Mouse (Mus musculus) liver, embryonic 16.5 days (tissue): Measurements from ENCODE around the gene Cldn15. TPM values are rescaled to one million over a fixed set of nuclear protein-coding genes. Genes with fewer than 3 reads are reported as not detected.

Source experiments
- ATAC-seq: fragments of 200-750 bp; cut with Nextera tagmentation; 2 replicates; pipeline ENCODE4 v1.8.0; 2017; ENCODE audit warnings: low read depth, mild to moderate bottlenecking, moderate number of reproducible peaks, moderate library complexity
- H3K27ac ChIP-seq: fragments of 300-500 bp; sonication (generic); 2 replicates; pipeline ENCODE4 v1.5.1; 2014; ENCODE audit warnings: mild to moderate bottlenecking, low read length
- H3K27me3 ChIP-seq: fragments of 300-500 bp; sonication (generic); 2 replicates; pipeline ENCODE4 v1.6.1; 2014; ENCODE audit warnings: low read depth, low read length, mixed read lengths; ENCODE audit not compliant: control insufficient read depth, insufficient read depth
- H3K36me3 ChIP-seq: fragments of 300-500 bp; sonication (generic); 2 replicates; pipeline ENCODE4 v1.6.1; 2014; ENCODE audit warnings: mild to moderate bottlenecking; ENCODE audit not compliant: control insufficient read depth, insufficient read depth
- H3K4me1 ChIP-seq: fragments of 300-500 bp; sonication (generic); 2 replicates; pipeline ENCODE4 v1.6.1; 2014; ENCODE audit warnings: low read depth, low read length, mixed read lengths; ENCODE audit not compliant: control insufficient read depth
- H3K4me2 ChIP-seq: fragments of 300-500 bp; sonication (generic); 2 replicates; pipeline ENCODE4 v1.6.1; 2014; ENCODE audit warnings: low read depth, low read length, mixed read lengths
- H3K4me3 ChIP-seq: fragments of 300-500 bp; sonication (generic); 2 replicates; pipeline ENCODE4 v1.5.1; 2014; ENCODE audit warnings: low read depth, mild to moderate bottlenecking, low read length
- H3K9ac ChIP-seq: fragments of 300-500 bp; sonication (generic); 2 replicates; pipeline ENCODE4 v1.6.1; 2014; ENCODE audit warnings: low read depth, low read length
- H3K9me3 ChIP-seq: fragments of 300-500 bp; sonication (generic); replicated peaks from 2 replicates; pipeline ENCODE4 v1.6.1; 2016; ENCODE audit warnings: low read length; ENCODE audit not compliant: control insufficient read depth
- WGBS: fragments of 180-500 bp; shearing (Covaris S2); extraction: QIAGEN DNeasy Blood & Tissue Kit; methylation state at CpG from one replicate; pipeline ENCODE4 v1.1.7; 2014; ENCODE audit not compliant: insufficient replicate concordance; 5-methylcytosine and 5-hydroxymethylcytosine counted together
- microRNA counts: library from miRNA; unstranded; fragments of <30 nt; microRNA quantifications from one replicate; lab custom pipeline; 2016
- microRNA-seq: library from miRNA; unstranded; fragments of <30 nt; microRNA quantifications from one replicate; pipeline ENCODE4, GENCODE M21; 2016
- polyA plus RNA-seq: library from polyadenylated mRNA; unstranded; fragments of >200 nt; fragmentation: Nextera tagmentation; extraction: Ambion mirVana; gene quantifications from 2 replicates; pipeline ENCODE4 v1.2.1, GENCODE M21; 2015

Cldn15 gene
- polyA plus RNA-seq, 1 experiment from 2014 or later, result 7.9 TPM

- H3K27me3 ChIP-seq, result no peaks in the 10 kb centered on the region; the same call in 1 of the 2 replicates
- no peaks in the 10 kb centered on the region for H3K36me3 ChIP-seq
- 66% methylated on average over 15 of the region's 15 CpGs for WGBS
- H3K9me3 ChIP-seq, result no peaks in the 10 kb centered on the region
- no peak overlapping the region for H3K9ac ChIP-seq
- H3K27ac ChIP-seq, result no peak overlapping the region
- no peak overlapping the region for H3K4me3 ChIP-seq
- H3K4me1 ChIP-seq, result no peaks in the 10 kb centered on the region
- no peak for ATAC-seq
- no peak overlapping the region for H3K4me2 ChIP-seq
These were observed 46.1 kb downstream of the Cldn15 start for GRCm38 (mm10) chr5:137012401-137012950.

DNA sequence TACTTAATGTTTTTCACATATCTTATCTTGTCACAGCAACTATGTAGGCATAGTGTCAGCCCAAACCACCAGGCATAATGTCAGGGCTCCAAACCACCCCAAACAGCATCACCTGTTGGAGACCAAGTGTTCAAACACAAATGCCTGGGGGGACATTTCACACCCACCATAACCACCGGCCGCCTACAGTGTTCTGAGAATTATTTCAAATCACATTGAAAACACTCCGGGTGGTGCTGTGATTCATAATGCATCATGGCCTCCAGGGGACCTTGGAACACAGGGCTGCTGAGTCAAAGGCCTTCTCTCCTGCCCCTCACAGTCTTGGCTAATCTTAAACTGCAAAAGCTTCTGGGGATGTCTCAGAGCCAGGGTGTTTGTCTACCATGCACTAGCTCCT, 49.5 kb downstream of the Cldn15 start:
- 75% methylated on average over 3 of the region's 3 CpGs for WGBS

GRCm38 (mm10) chr5:137024318-137024717, 57.9 kb downstream of the Cldn15 start:
- Histone ChIP-seq H3K9me3 (no peaks in the 10 kb centered on the region), H3K9ac (no peak overlapping the region), H3K4me2 (no peak overlapping the region), H3K4me3 (no peak overlapping the region), H3K4me1 (no peaks in the 10 kb centered on the region; the same call in 1 of the 2 replicates), H3K36me3 (no peaks in the 10 kb centered on the region), H3K27me3 (peaks cover 59% of the 10 kb centered on the region), H3K27ac (no peak overlapping the region)
- ATAC-seq, result no peak
- WGBS, result 50% methylated on average over 3 of the region's 3 CpGs

More for the DNA sequence above, 49.5 kb downstream of the Cldn15 start:
- H3K36me3 ChIP-seq, result no peaks in the 10 kb centered on the region
- no peak overlapping the region for H3K27ac ChIP-seq
- H3K9ac ChIP-seq, result no peak overlapping the region
- no peak overlapping the region for H3K4me2 ChIP-seq
- H3K4me1 ChIP-seq, result no peaks in the 10 kb centered on the region
- no peaks in the 10 kb centered on the region; the same call in 1 of the 2 replicates for H3K27me3 ChIP-seq
- no peak for ATAC-seq
- H3K4me3 ChIP-seq, result no peak overlapping the region
- no peaks in the 10 kb centered on the region for H3K9me3 ChIP-seq

DNA sequence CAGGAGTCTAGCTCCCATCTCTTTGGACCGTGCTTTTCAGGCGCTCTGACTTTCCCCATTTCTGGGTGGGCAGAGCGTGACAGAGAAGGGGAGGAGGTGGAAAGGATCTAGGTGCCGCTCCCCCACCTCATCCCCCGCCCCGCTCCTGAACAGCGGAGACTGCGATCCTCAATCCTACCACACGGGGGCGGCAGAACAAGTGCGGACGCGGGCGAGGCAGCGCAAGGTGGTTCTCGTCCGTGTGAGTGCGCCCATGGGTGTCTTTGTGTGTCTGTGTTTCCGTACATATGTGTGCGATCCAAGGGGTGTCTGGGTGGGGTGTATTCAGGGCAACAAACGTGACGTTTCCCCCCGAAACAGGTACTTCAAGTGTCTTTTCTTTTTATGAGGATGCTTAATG, 58.7 kb downstream of the Cldn15 start:
- peak; percentile 22; the same call in 1 of the 2 replicates for ATAC-seq
- Histone ChIP-seq H3K27ac (no peak overlapping the region), H3K36me3 (no peaks in the 10 kb centered on the region), H3K4me3 (no peak overlapping the region), H3K9ac (no peak overlapping the region), H3K4me1 (peaks cover 6% of the 10 kb centered on the region; the same call in 1 of the 2 replicates), H3K27me3 (peaks cover 67% of the 10 kb centered on the region), H3K9me3 (no peaks in the 10 kb centered on the region), H3K4me2 (no peak overlapping the region)
- 0% methylated on average over 23 of the region's 23 CpGs for WGBS

MicroRNAs encoded within 50 kb of the gene (microRNA counts, 519-probe panel; counts per million panel counts)
- 60.7 counts per million for microRNA mmu-miR-702 (lab: Ali Mortazavi, UCI)

Small RNA genes lying within 50 kb of the gene (microRNA-seq; reads per million reads assigned to microRNA genes)
- gene Mir702, result 13.0 reads per million, percentile 31 among the genes with 10 or more reads in this experiment

Other genes with a start within 250 kb of the Cldn15 start
- gene Col26a1, start 83.4 kb upstream of the Cldn15 start, polyA plus RNA-seq, result 0.19 and 0.42 TPM in 2 replicates
- gene Ift22, start 58.5 kb upstream of the Cldn15 start, polyA plus RNA-seq, result 7.6 and 8.4 TPM in 2 replicates
- gene Fis1, start 13.3 kb upstream of the Cldn15 start, polyA plus RNA-seq, result 172 and 179 TPM in 2 replicates
- 12.2 and 12.9 TPM in 2 replicates for gene Plod3, start 20.4 kb downstream of the Cldn15 start, polyA plus RNA-seq
- 51.3 and 52.2 TPM in 2 replicates for gene Znhit1, start 21.4 kb downstream of the Cldn15 start, polyA plus RNA-seq
- 0.21 TPM in 1 of 2 replicates, not detected in the other for gene Vgf, start 59.8 kb downstream of the Cldn15 start, polyA plus RNA-seq
- gene Ap1s1, start 79.5 kb downstream of the Cldn15 start, polyA plus RNA-seq, result 68.6 and 73.3 TPM in 2 replicates
- 0.30 and 0.34 TPM in 2 replicates for gene Serpine1, start 105.7 kb downstream of the Cldn15 start, polyA plus RNA-seq
- 13.7 and 13.8 TPM in 2 replicates for gene Trim56, start 149.6 kb downstream of the Cldn15 start, polyA plus RNA-seq
- gene Muc3, start 182.7 kb downstream of the Cldn15 start, polyA plus RNA-seq, result not detected in 2 replicates
- gene Muc3a, start 245.8 kb downstream of the Cldn15 start, polyA plus RNA-seq, result 0.06 and 0.14 TPM in 2 replicates